Mouse (Mus musculus) midbrain, embryonic 10.5 days (tissue): ENCODE results near the gene Nav2. TPM values are rescaled to one million over a fixed set of nuclear protein-coding genes. Genes with fewer than 3 reads are reported as not detected.

Source experiments
- DNase-seq: peaks from one replicate; pipeline ENCODE4 v3.0.0-alpha.2; 2017; ENCODE audit warnings: low spot score
- H3K27ac ChIP-seq: fragments of 300-500 bp; sonication (generic); replicated peaks from 2 replicates; pipeline ENCODE4 v1.5.1; 2016; ENCODE audit warnings: mild to moderate bottlenecking
- H3K27me3 ChIP-seq: fragments of 300-500 bp; sonication (generic); 2 replicates; pipeline ENCODE4 v1.6.1; 2016; ENCODE audit warnings: low read depth, mild to moderate bottlenecking; ENCODE audit not compliant: poor library complexity, severe bottlenecking
- H3K36me3 ChIP-seq: fragments of 300-500 bp; sonication (generic); 2 replicates; pipeline ENCODE4 v1.6.1; 2016; ENCODE audit warnings: mild to moderate bottlenecking, moderate library complexity
- H3K4me1 ChIP-seq: fragments of 300-500 bp; sonication (generic); 2 replicates; pipeline ENCODE4 v1.6.1; 2016
- H3K4me3 ChIP-seq: fragments of 300-500 bp; sonication (generic); 2 replicates; pipeline ENCODE4 v1.5.1; 2016; ENCODE audit warnings: mild to moderate bottlenecking, moderate library complexity
- H3K9me3 ChIP-seq: fragments of 300-500 bp; sonication (generic); replicated peaks from 2 replicates; pipeline ENCODE4 v1.6.1; 2016; ENCODE audit warnings: mild to moderate bottlenecking
- WGBS: fragments of 180-500 bp; shearing (Covaris S2); methylation state at CpG from one replicate; pipeline ENCODE4 v1.1.7; 2016; 5-methylcytosine and 5-hydroxymethylcytosine counted together
- polyA plus RNA-seq: library from polyadenylated mRNA; unstranded; fragments of >200 nt; fragmentation: Nextera tagmentation; extraction: Ambion mirVana; gene quantifications from 2 replicates; pipeline ENCODE4 v1.2.1, GENCODE M21; 2016

Gene Nav2
- polyA plus RNA-seq, 1 experiment from 2014 or later: 13.7 TPM

DNA sequence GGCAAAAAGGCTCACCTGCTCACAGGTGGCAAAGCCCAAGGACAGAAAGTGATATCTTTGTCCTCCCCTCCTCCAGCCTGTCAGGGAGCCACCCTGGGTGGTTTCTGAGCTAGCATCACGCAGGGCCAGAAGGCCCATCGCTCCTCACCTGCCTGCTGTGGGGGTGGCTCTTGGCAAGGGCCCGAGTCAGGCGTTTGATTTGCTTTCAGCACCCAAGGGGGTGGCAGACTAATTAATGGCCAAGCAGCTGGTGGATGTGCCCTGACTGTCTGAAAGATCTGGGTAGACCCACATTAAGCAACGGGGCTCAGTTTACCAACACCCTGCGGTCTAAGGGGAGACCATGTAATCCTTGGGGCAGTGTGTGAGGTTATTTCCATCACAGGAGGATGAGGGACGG, 235.4 kb downstream of the Nav2 start:
- WGBS: 83% methylated on average over 7 of the region's 7 CpGs
- Histone ChIP-seq H3K27me3 (0 out of 2 replicates have a peak, but pooled peaks cover 3% of the 10 kb centered on the region), H3K4me1 (peaks cover 15% of the 10 kb centered on the region), H3K4me3 (no peak overlapping the region), H3K9me3 (0 out of 2 replicates have a peak, but pooled peaks cover 3% of the 10 kb centered on the region), H3K36me3 (no peaks in the 10 kb centered on the region), H3K27ac (no peak overlapping the region)
- no peak for DNase-seq

DNA sequence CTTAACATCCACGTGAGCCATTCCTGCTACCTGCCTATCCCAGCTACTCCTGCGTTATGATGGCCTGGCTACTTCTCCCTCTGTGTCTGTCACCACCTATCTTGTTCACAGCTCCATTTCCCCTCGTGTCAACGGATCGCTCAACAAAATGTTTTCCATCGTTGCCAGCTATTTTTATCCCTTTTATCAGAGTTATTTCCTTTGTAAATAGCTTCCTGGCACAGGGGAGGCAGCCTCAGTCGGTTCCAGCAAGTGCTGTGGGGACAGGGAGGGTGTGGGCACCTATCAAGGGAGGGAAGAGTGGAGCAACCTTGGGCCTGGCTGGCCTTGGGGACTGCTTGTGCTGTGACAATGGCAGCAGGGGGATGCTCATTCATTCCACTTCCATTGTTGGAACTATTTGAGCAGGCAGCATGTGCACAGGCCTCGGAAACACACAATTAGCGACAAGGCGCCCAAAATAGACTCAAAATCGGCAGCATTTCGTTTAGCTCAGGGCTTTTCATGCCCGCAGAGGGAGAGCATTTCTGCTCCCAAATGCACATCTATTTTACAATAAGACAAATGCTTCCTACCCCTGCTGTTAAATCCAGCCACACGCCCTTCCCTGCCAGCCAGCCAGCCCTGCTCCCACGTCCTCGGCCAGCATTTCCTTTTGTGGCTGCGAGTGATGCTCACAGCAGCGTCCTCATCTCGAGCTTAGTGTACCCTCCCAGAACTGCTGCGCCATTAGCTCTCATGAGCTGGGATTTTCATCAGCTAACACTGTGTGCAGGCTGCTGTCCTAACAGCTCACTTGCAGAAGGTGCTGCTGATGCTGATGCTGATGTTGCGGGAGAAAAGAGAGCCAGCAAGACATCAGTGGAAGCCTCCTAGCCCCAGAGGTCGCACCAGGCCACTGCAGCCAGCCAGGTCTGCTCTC, 237.5 kb downstream of the Nav2 start:
- H3K27me3 ChIP-seq: 0 out of 2 replicates have a peak, but pooled peaks cover 3% of the 10 kb centered on the region
- 56% methylated on average over 22 of the region's 22 CpGs for WGBS
- H3K4me1 ChIP-seq: peaks cover 15% of the 10 kb centered on the region
- H3K36me3 ChIP-seq: no peaks in the 10 kb centered on the region
- peak overlapping the region; percentile 50 for H3K27ac ChIP-seq
- DNase-seq: peak; percentile 22
- H3K4me3 ChIP-seq: no peak overlapping the region
- H3K9me3 ChIP-seq: 0 out of 2 replicates have a peak, but pooled peaks cover 3% of the 10 kb centered on the region

GRCm38 (mm10) chr7:49152297-49152696, 243.8 kb downstream of the Nav2 start:
- Histone ChIP-seq H3K4me1 (no peaks in the 10 kb centered on the region), H3K36me3 (no peaks in the 10 kb centered on the region), H3K9me3 (peaks cover 9% of the 10 kb centered on the region; the same call in 1 of the 2 replicates), H3K4me3 (no peak overlapping the region), H3K27ac (no peak overlapping the region), H3K27me3 (no peaks in the 10 kb centered on the region)
- WGBS: 85% methylated on average over 5 of the region's 5 CpGs
- DNase-seq: no peak

DNA sequence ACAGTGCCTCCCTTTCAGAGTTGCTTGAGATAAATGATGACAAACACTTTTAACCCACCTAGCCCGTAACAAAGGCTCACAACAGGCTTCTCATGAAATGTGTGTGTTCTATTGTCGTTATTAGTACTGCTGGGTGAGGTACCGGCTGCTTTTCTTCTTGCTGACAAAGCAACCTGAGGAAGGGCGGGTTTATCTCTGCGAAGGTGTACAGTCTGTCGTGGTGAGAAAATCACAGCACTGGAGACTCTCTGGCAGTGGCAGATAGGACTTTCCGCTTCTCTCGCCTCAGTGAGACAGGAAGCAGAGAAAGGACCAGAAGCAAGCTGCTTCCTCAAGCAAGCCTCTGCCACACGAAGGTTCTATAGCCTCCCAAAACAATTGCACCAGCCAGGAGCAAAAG, 244.2 kb downstream of the Nav2 start:
- peaks cover 9% of the 10 kb centered on the region; the same call in 1 of the 2 replicates for H3K9me3 ChIP-seq
- WGBS: 87% methylated on average over 9 of the region's 9 CpGs
- DNase-seq: no peak
- no peaks in the 10 kb centered on the region for H3K27me3 ChIP-seq
- no peaks in the 10 kb centered on the region for H3K4me1 ChIP-seq
- H3K27ac ChIP-seq: no peak overlapping the region
- no peak overlapping the region for H3K4me3 ChIP-seq
- H3K36me3 ChIP-seq: no peaks in the 10 kb centered on the region

DNA sequence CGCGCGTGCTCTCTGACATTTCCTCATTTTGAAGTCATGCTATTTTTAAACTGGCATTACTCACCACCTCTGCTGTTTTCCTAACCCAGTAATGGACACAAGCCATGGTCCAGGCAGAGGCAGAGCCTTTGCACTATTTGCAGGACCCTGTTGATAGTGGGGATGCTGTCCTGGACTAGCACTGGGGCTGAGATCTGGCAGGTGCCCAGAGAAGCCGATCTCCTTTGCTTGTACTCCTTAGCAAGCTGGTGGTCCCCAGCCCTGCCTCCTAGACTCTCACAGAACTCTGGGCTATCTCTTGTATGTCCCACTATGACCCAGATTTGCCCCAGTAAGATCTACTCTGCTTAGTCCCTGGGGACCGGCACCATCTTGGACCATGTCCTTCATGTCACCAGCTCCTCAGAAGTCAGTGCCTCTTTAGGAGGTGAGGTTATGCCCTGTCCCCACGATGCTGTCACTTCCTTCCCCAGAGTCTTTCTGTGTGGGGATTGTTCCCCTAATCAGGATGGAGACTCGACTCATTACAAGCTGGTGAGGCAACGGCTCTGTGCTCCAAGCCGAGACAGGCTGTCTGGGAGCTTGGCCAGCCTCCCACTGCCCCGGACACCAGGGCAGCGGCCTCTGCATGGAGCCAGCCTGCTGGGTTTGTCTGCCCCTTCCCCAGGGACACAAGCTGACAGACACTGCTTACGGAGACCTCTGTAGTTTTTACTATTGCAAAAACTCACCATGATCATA, 250.3 kb downstream of the Nav2 start:
- 84% methylated on average over 12 of the region's 12 CpGs for WGBS
- no peaks in the 10 kb centered on the region for H3K27me3 ChIP-seq
- no peak for DNase-seq
- H3K36me3 ChIP-seq: no peaks in the 10 kb centered on the region
- H3K9me3 ChIP-seq: peaks cover 9% of the 10 kb centered on the region; the same call in 1 of the 2 replicates
- peaks cover 44% of the 10 kb centered on the region for H3K4me1 ChIP-seq
- H3K4me3 ChIP-seq: no peak overlapping the region
- no peak overlapping the region; the same call in 1 of the 2 replicates for H3K27ac ChIP-seq

- peaks cover 46% of the 10 kb centered on the region for H3K4me1 ChIP-seq
- WGBS: 88% methylated on average over 18 of the region's 18 CpGs
- H3K27ac ChIP-seq: no peak overlapping the region
- no peaks in the 10 kb centered on the region for H3K27me3 ChIP-seq
- no peak overlapping the region for H3K4me3 ChIP-seq
- no peaks in the 10 kb centered on the region for H3K36me3 ChIP-seq
- DNase-seq: no peak
- peaks cover 9% of the 10 kb centered on the region; the same call in 1 of the 2 replicates for H3K9me3 ChIP-seq
These were observed 251.4 kb downstream of the Nav2 start for GRCm38 (mm10) chr7:49159646-49160555.

GRCm38 (mm10) chr7:49162079-49162478, 253.6 kb downstream of the Nav2 start:
- WGBS: 40% methylated on average over 9 of the region's 9 CpGs
- no peaks in the 10 kb centered on the region for H3K9me3 ChIP-seq
- H3K27me3 ChIP-seq: no peaks in the 10 kb centered on the region
- no peak for DNase-seq
- H3K36me3 ChIP-seq: no peaks in the 10 kb centered on the region
- H3K4me3 ChIP-seq: no peak overlapping the region
- H3K4me1 ChIP-seq: peaks cover 51% of the 10 kb centered on the region
- peak overlapping the region; percentile 50; the same call in 1 of the 2 replicates for H3K27ac ChIP-seq

GRCm38 (mm10) chr7:49163789-49164188, 255.3 kb downstream of the Nav2 start:
- Histone ChIP-seq H3K9me3 (no peaks in the 10 kb centered on the region), H3K27ac (peak overlapping the region; percentile 38; the same call in 1 of the 2 replicates), H3K36me3 (no peaks in the 10 kb centered on the region), H3K4me1 (peaks cover 56% of the 10 kb centered on the region), H3K4me3 (no peak overlapping the region), H3K27me3 (no peaks in the 10 kb centered on the region)
- no peak for DNase-seq
- 81% methylated on average over 11 of the region's 11 CpGs for WGBS

DNA sequence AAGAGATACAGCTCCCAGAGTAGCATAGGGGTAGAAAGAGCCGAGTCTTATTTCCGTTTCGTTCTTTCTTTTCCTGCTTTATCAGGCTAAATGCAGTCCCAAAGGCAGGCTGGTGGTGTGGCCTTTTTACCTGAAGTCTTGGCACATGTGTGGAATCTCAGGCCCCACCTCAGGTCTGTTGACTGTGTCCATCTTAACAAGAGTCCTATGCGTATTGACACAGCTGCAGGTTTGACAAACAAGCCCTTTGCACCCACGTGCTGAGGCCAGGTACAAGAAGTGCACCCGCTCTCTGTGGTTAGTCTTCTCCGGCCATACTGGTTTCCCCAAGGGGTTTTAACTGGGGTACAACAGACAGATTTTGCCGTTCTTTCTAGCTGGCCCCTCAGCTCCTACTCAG, 256.4 kb downstream of the Nav2 start:
- Histone ChIP-seq H3K4me3 (no peak overlapping the region), H3K4me1 (peaks cover 52% of the 10 kb centered on the region), H3K9me3 (no peaks in the 10 kb centered on the region), H3K27me3 (no peaks in the 10 kb centered on the region), H3K27ac (no peak overlapping the region), H3K36me3 (no peaks in the 10 kb centered on the region)
- 89% methylated on average over 8 of the region's 8 CpGs for WGBS
- DNase-seq: no peak

DNA sequence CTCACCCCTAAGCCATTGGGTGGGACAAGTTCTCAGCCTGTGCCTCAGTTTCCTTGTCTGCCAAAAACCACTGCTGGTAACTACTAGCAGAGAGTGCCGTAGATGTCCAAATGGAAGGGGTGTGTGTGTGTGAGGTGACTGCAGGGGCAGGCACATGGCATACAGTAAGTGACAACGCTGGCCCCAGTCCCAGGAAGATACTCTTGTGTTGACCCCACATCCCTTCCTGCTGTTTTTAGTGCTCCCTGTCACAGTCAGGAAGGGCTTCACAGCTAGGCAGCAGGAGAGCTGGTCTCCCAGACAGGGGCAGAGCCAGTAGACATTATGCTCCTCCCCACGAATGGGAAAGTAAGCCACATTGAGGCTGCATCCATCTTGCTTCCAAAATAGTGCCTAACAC, 264.4 kb downstream of the Nav2 start:
- H3K27ac ChIP-seq: no peak overlapping the region; the same call in 1 of the 2 replicates
- peaks cover 26% of the 10 kb centered on the region for H3K4me1 ChIP-seq
- no peaks in the 10 kb centered on the region for H3K27me3 ChIP-seq
- H3K4me3 ChIP-seq: no peak overlapping the region
- 76% methylated on average over 3 of the region's 3 CpGs for WGBS
- H3K9me3 ChIP-seq: no peaks in the 10 kb centered on the region
- no peaks in the 10 kb centered on the region for H3K36me3 ChIP-seq
- no peak for DNase-seq

- DNase-seq: no peak
- Histone ChIP-seq H3K4me3 (no peak overlapping the region), H3K9me3 (no peaks in the 10 kb centered on the region), H3K27me3 (no peaks in the 10 kb centered on the region), H3K27ac (peak overlapping the region; percentile 68), H3K4me1 (peaks cover 15% of the 10 kb centered on the region), H3K36me3 (no peaks in the 10 kb centered on the region)
- WGBS: 76% methylated on average over 9 of the region's 9 CpGs
These were observed 267.4 kb downstream of the Nav2 start for GRCm38 (mm10) chr7:49175784-49176409.
